Mouse (Mus musculus): ENCODE data around the gene Ggt6. TPM values are rescaled to one million over a fixed set of nuclear protein-coding genes. Genes with fewer than 3 reads are reported as not detected.

The Ggt6 gene
- polyA plus RNA-seq, 1 experiment from 2014 or later: not detected

DNA sequence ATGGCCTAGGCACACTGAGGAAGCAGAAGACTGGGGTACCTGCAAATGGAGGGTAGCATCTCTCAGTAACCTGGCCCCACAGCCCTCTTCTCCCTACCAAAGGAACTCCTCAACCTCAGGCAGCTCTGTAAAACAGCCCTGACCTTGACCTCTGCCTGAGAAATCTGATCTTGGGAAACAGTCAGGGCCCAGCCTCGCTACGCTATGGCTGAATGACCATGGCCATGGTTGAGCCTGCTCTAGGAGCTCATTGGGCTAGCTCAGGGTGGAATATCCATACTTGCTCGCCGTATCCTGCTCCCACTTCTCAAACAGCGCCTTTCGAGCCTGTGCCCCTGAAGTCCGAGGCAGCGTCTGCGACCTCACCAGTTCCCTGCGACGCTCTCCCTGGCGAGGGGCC, 34.3 kb upstream of the Ggt6 start:
- Histone ChIP-seq H3K4me2 (no peak overlapping the region), H3K9me3 (replicated peaks) (no peaks in the 10 kb centered on the region), H3K4me3 (replicated peaks) (no peak overlapping the region), H3K36me3 (no peaks in the 10 kb centered on the region), H3K9ac (replicated peaks) (no peak overlapping the region), H3K4me1 (peaks cover 2% of the 10 kb centered on the region; the same call in 1 of the 2 replicates), H3K27me3 (replicated peaks) (no peaks in the 10 kb centered on the region), H3K27ac (replicated peaks) (no peak overlapping the region)
- 93% methylated on average over 12 of the region's 12 CpGs for WGBS
- ATAC-seq (ENCODE audit: low FRiP score): no peak

GRCm38 (mm10) chr11:72402017-72402416, 33.3 kb upstream of the Ggt6 start:
- no peaks in the 10 kb centered on the region for H3K9me3 ChIP-seq (replicated peaks)
- H3K4me2 ChIP-seq: no peak overlapping the region
- no peak for ATAC-seq (ENCODE audit: low FRiP score)
- H3K9ac ChIP-seq (replicated peaks): no peak overlapping the region
- 0 out of 2 replicates have a peak, but pooled peaks cover 1% of the 10 kb centered on the region for H3K27me3 ChIP-seq (replicated peaks)
- 78% methylated on average over 5 of the region's 5 CpGs for WGBS
- no peak overlapping the region for H3K27ac ChIP-seq (replicated peaks)
- no peaks in the 10 kb centered on the region for H3K4me1 ChIP-seq
- H3K4me3 ChIP-seq (replicated peaks): no peak overlapping the region
- no peaks in the 10 kb centered on the region for H3K36me3 ChIP-seq

DNA sequence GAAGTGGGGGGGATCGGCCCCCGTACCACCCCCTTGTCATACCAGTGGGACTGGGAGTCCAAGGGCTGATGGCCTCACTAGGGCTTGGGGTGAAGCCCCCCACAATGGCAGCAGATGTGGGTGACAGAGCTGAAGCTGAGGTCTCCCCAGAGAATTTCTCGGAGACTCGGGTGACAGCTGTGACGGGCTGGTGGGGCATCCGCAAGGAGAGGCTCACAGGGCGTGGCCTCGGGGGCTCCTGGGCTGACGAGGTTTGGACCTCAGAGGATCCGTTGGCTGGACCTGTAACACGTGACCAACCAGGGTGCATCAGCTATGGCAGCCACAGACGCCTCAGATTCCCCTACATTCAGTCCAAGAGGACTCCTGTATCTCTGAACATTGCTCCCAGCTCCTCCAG, 32.4 kb upstream of the Ggt6 start:
- no peak overlapping the region for H3K4me2 ChIP-seq
- H3K4me3 ChIP-seq (replicated peaks): no peak overlapping the region
- no peaks in the 10 kb centered on the region for H3K36me3 ChIP-seq
- H3K9ac ChIP-seq (replicated peaks): no peak overlapping the region
- no peak overlapping the region for H3K27ac ChIP-seq (replicated peaks)
- H3K9me3 ChIP-seq (replicated peaks): no peaks in the 10 kb centered on the region
- no peak for ATAC-seq (ENCODE audit: low FRiP score)
- no peaks in the 10 kb centered on the region for H3K4me1 ChIP-seq
- peaks cover 8% of the 10 kb centered on the region; the same call in 1 of the 2 replicates for H3K27me3 ChIP-seq (replicated peaks)
- 92% methylated on average over 12 of the region's 12 CpGs for WGBS

GRCm38 (mm10) chr11:72405532-72405931, 29.8 kb upstream of the Ggt6 start:
- H3K4me2 ChIP-seq: no peak overlapping the region
- 73% methylated on average over 4 of the region's 4 CpGs for WGBS
- H3K36me3 ChIP-seq: no peaks in the 10 kb centered on the region
- H3K27ac ChIP-seq (replicated peaks): no peak overlapping the region
- no peak overlapping the region for H3K4me3 ChIP-seq (replicated peaks)
- H3K27me3 ChIP-seq (replicated peaks): peaks cover 25% of the 10 kb centered on the region
- no peak overlapping the region for H3K9ac ChIP-seq (replicated peaks)
- H3K4me1 ChIP-seq: peaks cover 10% of the 10 kb centered on the region
- H3K9me3 ChIP-seq (replicated peaks): no peaks in the 10 kb centered on the region
- no peak for ATAC-seq (ENCODE audit: low FRiP score)

DNA sequence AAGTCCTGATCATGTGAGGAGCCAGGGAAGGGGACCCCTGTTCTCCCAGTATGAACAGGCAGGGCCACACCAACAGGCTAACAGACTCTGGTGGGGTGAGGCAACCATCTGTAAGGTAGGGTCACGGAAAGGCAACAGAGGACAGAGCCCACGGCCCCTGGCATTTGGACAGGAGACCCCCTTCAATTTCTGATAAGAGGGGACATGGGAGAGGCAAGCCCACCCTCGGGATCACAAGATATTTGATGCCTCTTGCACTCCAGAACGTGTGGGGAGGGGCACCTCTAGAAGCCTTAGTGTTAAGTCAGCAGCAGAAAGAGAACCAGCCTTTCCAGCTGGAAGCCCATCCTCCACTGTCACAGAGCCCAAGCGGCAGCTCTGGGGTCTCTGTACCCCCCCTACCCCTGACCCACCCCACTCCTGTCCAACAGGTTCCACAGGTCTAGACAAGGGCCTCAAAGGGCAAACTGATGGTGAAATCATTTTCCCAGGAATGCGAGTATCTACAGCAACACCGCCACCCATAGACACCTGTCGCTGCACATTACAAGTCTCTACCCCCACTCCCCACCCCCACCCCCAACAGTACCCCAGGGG, 29.1 kb upstream of the Ggt6 start:
- H3K9me3 ChIP-seq (replicated peaks): no peaks in the 10 kb centered on the region
- H3K4me2 ChIP-seq: no peak overlapping the region
- no peak overlapping the region for H3K4me3 ChIP-seq (replicated peaks)
- H3K27me3 ChIP-seq (replicated peaks): peaks cover 27% of the 10 kb centered on the region
- no peak overlapping the region for H3K9ac ChIP-seq (replicated peaks)
- WGBS: 60% methylated on average over 8 of the region's 8 CpGs
- H3K36me3 ChIP-seq: no peaks in the 10 kb centered on the region
- H3K27ac ChIP-seq (replicated peaks): no peak overlapping the region
- peaks cover 17% of the 10 kb centered on the region for H3K4me1 ChIP-seq
- ATAC-seq (ENCODE audit: low FRiP score): no peak

GRCm38 (mm10) chr11:72407081-72407480, 28.2 kb upstream of the Ggt6 start:
- ATAC-seq (ENCODE audit: low FRiP score): no peak
- Histone ChIP-seq H3K4me3 (replicated peaks) (no peak overlapping the region), H3K9ac (replicated peaks) (no peak overlapping the region), H3K4me1 (peaks cover 25% of the 10 kb centered on the region), H3K9me3 (replicated peaks) (no peaks in the 10 kb centered on the region), H3K27ac (replicated peaks) (no peak overlapping the region), H3K4me2 (no peak overlapping the region), H3K27me3 (replicated peaks) (peaks cover 31% of the 10 kb centered on the region), H3K36me3 (no peaks in the 10 kb centered on the region)
- WGBS: 20% methylated on average over 3 of the region's 3 CpGs

DNA sequence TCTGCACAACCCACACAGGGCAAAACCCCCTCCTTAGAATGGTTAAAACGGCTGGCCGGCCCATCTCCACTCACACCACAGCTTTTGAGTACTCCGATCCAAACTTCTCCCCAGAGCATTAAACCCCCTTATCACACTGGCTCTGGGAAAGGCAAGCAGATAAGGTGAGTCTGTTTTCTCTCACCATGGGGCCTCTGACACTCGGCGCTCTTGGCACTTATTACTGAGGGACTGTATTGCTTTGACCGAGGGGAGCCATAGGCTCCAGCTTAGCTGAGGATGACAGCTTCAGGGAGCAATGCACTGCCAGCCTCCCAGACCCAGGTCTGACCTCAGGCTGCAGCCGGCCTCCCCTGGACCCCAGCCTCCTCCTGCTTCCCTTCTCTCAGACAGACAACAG, 27.8 kb upstream of the Ggt6 start:
- ATAC-seq (ENCODE audit: low FRiP score): no peak
- Histone ChIP-seq H3K4me1 (peaks cover 25% of the 10 kb centered on the region), H3K27me3 (replicated peaks) (peaks cover 33% of the 10 kb centered on the region), H3K9me3 (replicated peaks) (no peaks in the 10 kb centered on the region), H3K9ac (replicated peaks) (no peak overlapping the region), H3K36me3 (no peaks in the 10 kb centered on the region), H3K4me3 (replicated peaks) (no peak overlapping the region), H3K27ac (replicated peaks) (no peak overlapping the region), H3K4me2 (no peak overlapping the region)
- 24% methylated on average over 7 of the region's 7 CpGs for WGBS

DNA sequence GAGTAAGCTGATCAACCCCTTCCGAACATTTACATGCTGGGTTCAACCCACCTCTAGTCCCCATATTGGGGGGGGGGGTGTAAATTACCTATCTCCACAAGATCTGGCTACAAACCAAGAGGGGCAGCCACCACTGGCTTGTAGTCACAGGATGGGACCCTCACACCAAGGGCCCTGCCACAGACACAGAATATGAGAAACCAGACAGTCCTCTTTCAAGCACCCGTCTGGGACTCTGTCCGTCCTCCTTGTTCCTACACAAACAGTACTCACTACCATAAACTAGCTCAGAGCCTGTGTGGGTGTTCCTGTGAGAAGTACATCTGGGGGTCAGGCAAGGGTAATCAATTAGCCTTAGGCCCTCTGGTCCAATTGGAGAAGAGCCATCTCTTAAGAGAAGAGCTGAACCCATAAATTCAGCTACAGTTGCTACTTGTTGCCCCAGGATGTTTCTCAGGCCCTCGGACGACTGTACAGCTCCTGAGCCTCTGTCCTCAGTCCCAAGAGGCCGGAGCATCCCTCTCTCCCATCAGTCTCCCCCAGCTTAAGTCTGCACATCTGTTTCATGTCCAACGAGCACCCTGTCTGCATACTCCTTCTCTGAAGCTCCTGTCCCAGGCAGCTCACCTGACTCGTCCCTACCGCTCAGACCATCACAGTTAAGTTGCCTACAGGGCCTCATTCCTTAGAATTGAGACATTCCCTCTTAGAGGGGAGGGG, 26.7 kb upstream of the Ggt6 start:
- Histone ChIP-seq H3K4me1 (peaks cover 25% of the 10 kb centered on the region), H3K9me3 (replicated peaks) (no peaks in the 10 kb centered on the region), H3K4me3 (replicated peaks) (no peak overlapping the region), H3K9ac (replicated peaks) (no peak overlapping the region), H3K36me3 (no peaks in the 10 kb centered on the region), H3K27me3 (replicated peaks) (peaks cover 39% of the 10 kb centered on the region), H3K27ac (replicated peaks) (no peak overlapping the region), H3K4me2 (peak overlapping the region; percentile 9; the same call in 1 of the 2 replicates)
- no peak for ATAC-seq (ENCODE audit: low FRiP score)
- WGBS: 31% methylated on average over 9 of the region's 9 CpGs

GRCm38 (mm10) chr11:72409649-72410385, 25.5 kb upstream of the Ggt6 start:
- Histone ChIP-seq H3K27ac (replicated peaks) (no peak overlapping the region), H3K4me2 (peak overlapping the region; percentile 100), H3K4me1 (peaks cover 25% of the 10 kb centered on the region), H3K9ac (replicated peaks) (no peak overlapping the region), H3K36me3 (no peaks in the 10 kb centered on the region), H3K9me3 (replicated peaks) (no peaks in the 10 kb centered on the region), H3K27me3 (replicated peaks) (peaks cover 39% of the 10 kb centered on the region), H3K4me3 (replicated peaks) (no peak overlapping the region)
- WGBS: 53% methylated on average over 12 of the region's 12 CpGs
- ATAC-seq (ENCODE audit: low FRiP score): no peak

- whole genome bisulfite sequencing: 1% methylated on average over 25 of the region's 25 CpGs
- Histone ChIP-seq H3K9me3 (replicated peaks) (no peaks in the 10 kb centered on the region), H3K4me3 (replicated peaks) (peak overlapping the region; percentile 62), H3K9ac (replicated peaks) (peak overlapping the region; percentile 72), H3K27me3 (replicated peaks) (peaks cover 39% of the 10 kb centered on the region), H3K27ac (replicated peaks) (no peak overlapping the region), H3K4me2 (peak overlapping the region; percentile 100), H3K4me1 (peaks cover 25% of the 10 kb centered on the region), H3K36me3 (no peaks in the 10 kb centered on the region)
- no peak for ATAC-seq (ENCODE audit: low FRiP score)
These were observed 24.7 kb upstream of the Ggt6 start for GRCm38 (mm10) chr11:72410521-72411092.

GRCm38 (mm10) chr11:72411093-72411921, 24.0 kb upstream of the Ggt6 start, which contains the start of gene Smtnl2:
Gene Smtnl2 (minus strand): TSS chr11:72411713.
- peak within 1 kb of the TSS; percentile 100 for H3K4me2 ChIP-seq
- under 1% methylated on average over 82 of the region's 86 CpGs for WGBS
- peak; percentile 86 for ATAC-seq (ENCODE audit: low FRiP score)
- H3K4me3 ChIP-seq (replicated peaks): peak within 1 kb of the TSS; percentile 62
- H3K36me3 ChIP-seq: no peaks in the 10 kb centered on the region
- no peaks in the 10 kb centered on the region for H3K9me3 ChIP-seq (replicated peaks)
- peaks cover 39% of the 10 kb centered on the region for H3K27me3 ChIP-seq (replicated peaks)
- peak within 1 kb of the TSS; percentile 63; the same call in 1 of the 2 replicates for H3K27ac ChIP-seq (replicated peaks)
- H3K9ac ChIP-seq (replicated peaks): peak within 1 kb of the TSS; percentile 72
- peaks cover 25% of the 10 kb centered on the region for H3K4me1 ChIP-seq

Measured in neural tube, embryonic 15.5 days (tissue).